ENCODE assay signal across 8 mouse cellular contexts in the genomic region with DNA sequence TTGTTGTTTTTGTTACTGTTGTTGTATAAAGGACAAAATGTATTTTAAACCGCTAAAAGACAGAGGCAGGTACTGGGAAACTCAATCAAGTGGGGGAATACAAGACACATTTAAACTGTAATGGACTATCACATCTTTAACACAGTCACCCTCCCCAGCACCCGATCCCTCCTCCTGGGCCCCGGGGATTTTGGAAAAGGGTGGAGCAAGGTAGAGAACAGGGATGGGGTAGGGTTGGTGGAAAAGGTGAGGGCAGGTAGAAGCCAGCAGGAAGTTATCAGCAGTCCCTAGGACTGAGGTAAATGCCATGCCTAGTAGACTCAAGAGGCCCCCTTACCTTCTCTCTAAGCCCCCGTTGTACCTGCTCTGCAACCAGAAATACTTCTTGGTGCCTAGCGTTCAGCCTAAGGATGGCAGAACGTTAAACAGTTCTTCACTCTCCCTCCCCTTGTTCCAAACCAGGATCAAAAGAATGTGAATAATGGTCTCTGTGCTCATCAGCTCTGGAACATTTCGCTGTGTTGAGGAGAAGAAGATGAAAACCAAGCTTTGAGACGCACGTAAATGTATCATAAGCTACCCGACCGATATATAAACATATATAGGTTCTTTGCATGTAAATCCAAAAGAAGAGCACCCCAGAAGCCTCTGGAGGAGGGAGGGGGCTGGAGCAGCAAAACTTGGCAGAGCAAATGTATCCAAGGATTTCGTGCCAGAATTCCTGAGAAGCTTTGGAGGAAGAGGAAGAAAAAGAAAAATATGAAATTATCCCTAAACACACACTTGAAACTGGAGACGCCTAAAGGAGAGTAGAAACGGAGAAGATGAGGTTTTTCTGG. TPM values are rescaled to one million over a fixed set of nuclear protein-coding genes. Genes with fewer than 3 reads are reported as not detected.
DNase-seq lines count a peak whose midpoint lies in the region; ATAC-seq lines count a peak whose summit lies in the region.

TSS of gene Nlgn1 (minus strand) at position 61 of the 839 bp plus-strand sequence.

- no peak for DNase-seq in layer of hippocampus, adult 8-10 months (ENCODE audit: low spot score in 2 of 2)
- DNase-seq in layer of hippocampus, adult 9-10 months (ENCODE audit: low spot score) = no peak
- DNase-seq in left cerebral cortex, postnatal 14 days (ENCODE audit: low spot score in 2 of 2) = no peak
- DNase-seq in ovary, postnatal 10 days (ENCODE audit: low spot score) = no peak
- no peak for DNase-seq in urinary bladder, adult 18-20 months (ENCODE audit: low spot score in 2 of 2)
- DNase-seq in kidney, postnatal 4 days = no peak

- H3K4me3 ChIP-seq in forebrain, embryonic 13.5 days = peak within 1 kb of the TSS; percentile 70
- peak within 1 kb of the TSS; percentile 77 for H3K4me3 ChIP-seq in neural tube, embryonic 14.5 days (ENCODE audit: low read depth, low read length)

- H3K9me3 ChIP-seq in forebrain, embryonic 13.5 days (replicated peaks) = no peaks in the 10 kb centered on the region
- H3K9me3 ChIP-seq in neural tube, embryonic 14.5 days (ENCODE audit: control insufficient read depth, low read length) = no peaks in the 10 kb centered on the region

- intact Hi-C loops in left cerebral cortex, postnatal 14 days (cut with DNase I) = loop anchor here (10.0 kb wide), 1 partner anchor 492 kb away; no protein-coding TSS in a partner anchor

- no peak for ATAC-seq in forebrain, embryonic 13.5 days
- ATAC-seq in neural tube, embryonic 14.5 days (ENCODE audit: low read depth) = peak; percentile 12; the same call in 1 of the 2 replicates

- H3K4me2 ChIP-seq in forebrain, embryonic 13.5 days = peak within 1 kb of the TSS; percentile 94
- H3K4me2 ChIP-seq in neural tube, embryonic 14.5 days (ENCODE audit: low read depth, low read length) = peak within 1 kb of the TSS; percentile 70

- peak within 1 kb of the TSS; percentile 75 for H3K27ac ChIP-seq in forebrain, embryonic 13.5 days
- H3K27ac ChIP-seq in neural tube, embryonic 14.5 days (ENCODE audit: low read depth, low read length) = peak within 1 kb of the TSS; percentile 85

- H3K36me3 ChIP-seq in forebrain, embryonic 13.5 days (ENCODE audit: poor library complexity, severe bottlenecking) = no peaks in the 10 kb centered on the region
- H3K36me3 ChIP-seq in neural tube, embryonic 14.5 days (ENCODE audit: control insufficient read depth, insufficient read depth, low read length) = no peaks in the 10 kb centered on the region

- peaks cover 12% of the 10 kb centered on the region for H3K4me1 ChIP-seq in forebrain, embryonic 13.5 days
- peaks cover 3% of the 10 kb centered on the region; the same call in 1 of the 2 replicates for H3K4me1 ChIP-seq in neural tube, embryonic 14.5 days (ENCODE audit: control insufficient read depth, insufficient read depth, low read length)

- peak within 1 kb of the TSS; percentile 77 for H3K9ac ChIP-seq in forebrain, embryonic 13.5 days
- H3K9ac ChIP-seq in neural tube, embryonic 14.5 days (replicated peaks; ENCODE audit: low read depth, low read length) = peak within 1 kb of the TSS; percentile 80

- WGBS in forebrain, embryonic 13.5 days = 2% methylated on average over 14 of the region's 14 CpGs
- 4% methylated on average over 14 of the region's 14 CpGs for WGBS in neural tube, embryonic 14.5 days

- H3K27me3 ChIP-seq in forebrain, embryonic 13.5 days = peaks cover 13% of the 10 kb centered on the region; the same call in 1 of the 2 replicates
- peaks cover 4% of the 10 kb centered on the region; the same call in 1 of the 2 replicates for H3K27me3 ChIP-seq in neural tube, embryonic 14.5 days (ENCODE audit: control insufficient read depth, insufficient read depth, low read length)

RNA-seq across cellular contexts. Expression of gene Nlgn1, which starts in this region (rescaled TPM):
- 100 to 1,000 TPM in 3 of 4 experiments, 10 to 100 TPM in 1; 97.6 to 106 (median 102) TPM for total RNA-seq in layer of hippocampus, adult 8-10 months (2022)
- 13.4 and 13.9 TPM in 2 replicates for polyA plus RNA-seq in forebrain, embryonic 13.5 days (2015; fragmentation: Nextera tagmentation; extraction: Ambion mirVana)
- total RNA-seq in left cerebral cortex, postnatal 14 days (2021) = 100 to 1,000 TPM; 105 to 106 TPM
- polyA plus RNA-seq in neural tube, embryonic 14.5 days (2014; fragmentation: Nextera tagmentation; extraction: Ambion mirVana) = 33.5 and 39.3 TPM in 2 replicates
